Mouse (Mus musculus): Measurements from ENCODE around the gene Zfp688.
A peak's percentile ranks its signal among the peaks of the same experiment; 100 is the strongest.
"Not testable (repeated sequence)": the region's sequence is repeated elsewhere in the genome, so short reads cannot be mapped to it uniquely, and the experiment has no call there.

Gene Zfp688

GRCm38 (mm10) chr7:127411418-127411817 lies 10.4 kb downstream of the Zfp688 start:
- DNase-seq (ENCODE audit: low spot score): no peak

GRCm38 (mm10) chr7:127406002-127406987 lies 15.6 kb downstream of the Zfp688 start, which contains the start of gene Zfp764:
Gene Zfp764, minus strand, starts transcription at chr7:127406822.
- peak; percentile 94 for DNase-seq (ENCODE audit: low spot score)

- DNase-seq (ENCODE audit: low spot score): not testable (repeated sequence)
Measured at GRCm38 (mm10) chr7:127404101-127404500, 17.8 kb downstream of the Zfp688 start.

- DNase-seq (ENCODE audit: low spot score): no peak
Measured at GRCm38 (mm10) chr7:127402980-127403379, 18.9 kb downstream of the Zfp688 start.

- no peak for DNase-seq (ENCODE audit: low spot score)
Measured at GRCm38 (mm10) chr7:127400355-127400754, 21.5 kb downstream of the Zfp688 start.

- no peak for DNase-seq (ENCODE audit: low spot score)
Measured at GRCm38 (mm10) chr7:127393944-127394333, 27.9 kb downstream of the Zfp688 start.

- peak; percentile 100 for DNase-seq (ENCODE audit: low spot score)
Measured at GRCm38 (mm10) chr7:127393157-127393943, 28.5 kb downstream of the Zfp688 start, which contains the start of gene E430018J23Rik. Gene E430018J23Rik, minus strand, starts transcription at chr7:127393629.

GRCm38 (mm10) chr7:127392251-127392824 lies 29.5 kb downstream of the Zfp688 start:
- DNase-seq (ENCODE audit: low spot score): no peak

- no peak for DNase-seq (ENCODE audit: low spot score)
Measured at GRCm38 (mm10) chr7:127391538-127391937, 30.3 kb downstream of the Zfp688 start.

GRCm38 (mm10) chr7:127390306-127390705 lies 31.6 kb downstream of the Zfp688 start:
- no peak for DNase-seq (ENCODE audit: low spot score)

GRCm38 (mm10) chr7:127388201-127388600 lies 33.7 kb downstream of the Zfp688 start:
- DNase-seq (ENCODE audit: low spot score): not testable (repeated sequence)

GRCm38 (mm10) chr7:127386641-127387392 lies 35.1 kb downstream of the Zfp688 start, which contains the start of gene 9130019O22Rik:
Gene 9130019O22Rik, minus strand, starts transcription at chr7:127387166.
- DNase-seq (ENCODE audit: low spot score): peak; percentile 94

- DNase-seq (ENCODE audit: low spot score): not testable (repeated sequence)
Measured at GRCm38 (mm10) chr7:127385560-127385959, 36.3 kb downstream of the Zfp688 start.

GRCm38 (mm10) chr7:127378310-127378921 lies 43.5 kb downstream of the Zfp688 start:
- DNase-seq (ENCODE audit: low spot score): no peak

GRCm38 (mm10) chr7:127375271-127376245 lies 46.3 kb downstream of the Zfp688 start, which contains the start of gene Zfp747:
Gene Zfp747, minus strand, starts transcription at chr7:127376050.
- DNase-seq (ENCODE audit: low spot score): peak; percentile 95

GRCm38 (mm10) chr7:127371870-127372269 lies 50.0 kb downstream of the Zfp688 start:
- DNase-seq (ENCODE audit: low spot score): not testable (repeated sequence)

GRCm38 (mm10) chr7:127371213-127371612 lies 50.7 kb downstream of the Zfp688 start:
- DNase-seq (ENCODE audit: low spot score): no peak
